Mouse (Mus musculus) stomach, postnatal 0 days (tissue): ENCODE measurements around the gene Zg16.

Experiments
- CTCF ChIP-seq: IDR thresholded peaks from 2 replicates; pipeline ENCODE4 v1.5.1; 2016; ENCODE audit warnings: antibody characterized with exemption, low read depth, mild to moderate bottlenecking, moderate library complexity
- EP300 ChIP-seq: optimal IDR thresholded peaks from 2 replicates; pipeline ENCODE3; 2016; ENCODE audit warnings: antibody characterized with exemption

DNA sequence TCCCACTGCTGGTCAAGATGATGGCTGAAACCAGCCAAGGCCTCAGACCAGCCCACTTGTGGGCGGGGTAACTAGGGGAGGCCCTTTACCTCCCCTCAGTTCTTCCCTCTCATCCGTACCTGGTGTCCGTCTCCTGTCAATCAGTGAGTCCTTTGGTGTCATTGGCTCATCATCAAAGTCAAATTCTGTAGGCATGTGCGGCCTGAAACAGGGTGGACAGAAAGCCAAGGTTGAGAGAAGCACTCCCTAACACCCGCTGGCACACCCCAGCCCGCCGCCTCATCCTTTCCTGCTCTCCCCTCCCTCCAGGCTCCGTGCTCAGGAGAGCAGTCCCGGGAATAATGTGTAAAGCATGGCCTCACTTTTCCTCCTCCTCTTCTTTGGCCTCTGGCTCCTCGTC, 71.0 kb downstream of the Zg16 start:
- TF ChIP-seq CTCF (no peak), EP300 (no peak)
